Mouse (Mus musculus): ENCODE results near the gene Capn1. TPM values are rescaled to one million over a fixed set of nuclear protein-coding genes. Genes with fewer than 3 reads are reported as not detected.

Capn1 gene
- polyA plus RNA-seq, 1 experiment, result 129 TPM

DNA sequence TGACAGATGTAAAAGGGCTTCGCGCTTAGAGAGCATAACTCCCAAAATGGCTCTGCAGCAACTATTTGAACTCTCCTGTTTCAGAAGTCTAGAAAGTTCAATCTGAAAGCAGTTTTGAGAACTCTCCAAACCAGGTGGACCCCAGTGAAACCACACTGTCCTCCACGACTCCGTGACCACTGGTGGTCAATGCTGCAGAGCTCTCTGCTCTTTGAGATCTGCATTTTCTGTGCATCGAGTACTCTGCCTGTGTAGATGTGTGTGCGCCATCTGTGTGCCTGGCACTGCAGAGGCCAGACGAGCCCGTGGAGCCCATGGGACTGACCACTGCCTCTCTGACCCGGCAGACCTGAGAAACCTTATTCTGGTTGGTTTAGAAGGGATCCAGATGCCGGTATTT is 60.8 kb downstream of the Capn1 start:
- H3K4me1 ChIP-seq (ENCODE audit: control insufficient read depth, insufficient read depth, insufficient read length, low read length), result peaks cover 31% of the 10 kb centered on the region
- no peak overlapping the region for H3K4me3 ChIP-seq (ENCODE audit: low read depth, low read length)
- WGBS, result 80% methylated on average over 10 of the region's 10 CpGs
- no peaks in the 10 kb centered on the region for H3K27me3 ChIP-seq (ENCODE audit: control insufficient read depth, insufficient read depth, low read length)
- peak overlapping the region; percentile 61 for H3K27ac ChIP-seq (ENCODE audit: insufficient read depth, low read depth, low read length)
- TF ChIP-seq POLR2A (IDR thresholded peaks at IDR 0.05; ENCODE audit: low read depth, low read length), result no peak
- no peak for TF ChIP-seq CTCF (IDR thresholded peaks at IDR 0.05; ENCODE audit: extremely low read depth, insufficient read length, insufficient replicate concordance, low read depth, low read length)
- peaks cover 11% of the 10 kb centered on the region for H3K36me3 ChIP-seq (ENCODE audit: control insufficient read depth, insufficient read depth, low read length)

DNA sequence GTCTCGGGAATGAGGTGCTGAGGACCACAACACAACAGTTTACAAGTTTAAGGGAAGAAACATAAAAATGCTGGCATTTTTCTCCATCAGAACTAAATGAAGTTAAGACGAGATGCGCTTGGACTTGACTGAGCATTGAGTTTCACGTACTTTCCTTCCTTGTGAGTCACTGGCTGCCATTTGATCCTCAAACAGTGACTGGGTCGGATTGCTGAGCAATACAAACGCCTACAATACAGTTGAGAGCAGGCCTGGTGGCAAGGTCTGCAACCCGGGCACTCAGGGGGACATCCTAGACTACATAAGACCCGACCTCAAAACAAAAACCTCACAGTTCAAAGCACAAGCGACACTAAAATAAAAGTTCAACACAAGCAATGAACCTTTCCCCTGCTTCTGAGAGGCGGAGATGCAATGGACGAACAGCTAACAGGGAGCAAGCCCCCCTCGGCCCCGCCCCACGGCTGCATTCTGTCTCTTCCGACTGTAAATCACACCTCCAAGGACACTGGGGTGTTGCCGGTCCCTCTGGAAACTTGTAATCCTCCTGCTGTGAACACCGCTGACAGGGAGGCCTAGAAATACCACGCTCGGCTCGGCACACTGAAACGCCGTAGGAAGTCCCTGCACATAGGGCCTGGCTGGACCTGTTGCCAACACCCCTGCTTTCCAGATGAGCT is 61.5 kb downstream of the Capn1 start:
- WGBS, result 91% methylated on average over 22 of the region's 22 CpGs

DNA sequence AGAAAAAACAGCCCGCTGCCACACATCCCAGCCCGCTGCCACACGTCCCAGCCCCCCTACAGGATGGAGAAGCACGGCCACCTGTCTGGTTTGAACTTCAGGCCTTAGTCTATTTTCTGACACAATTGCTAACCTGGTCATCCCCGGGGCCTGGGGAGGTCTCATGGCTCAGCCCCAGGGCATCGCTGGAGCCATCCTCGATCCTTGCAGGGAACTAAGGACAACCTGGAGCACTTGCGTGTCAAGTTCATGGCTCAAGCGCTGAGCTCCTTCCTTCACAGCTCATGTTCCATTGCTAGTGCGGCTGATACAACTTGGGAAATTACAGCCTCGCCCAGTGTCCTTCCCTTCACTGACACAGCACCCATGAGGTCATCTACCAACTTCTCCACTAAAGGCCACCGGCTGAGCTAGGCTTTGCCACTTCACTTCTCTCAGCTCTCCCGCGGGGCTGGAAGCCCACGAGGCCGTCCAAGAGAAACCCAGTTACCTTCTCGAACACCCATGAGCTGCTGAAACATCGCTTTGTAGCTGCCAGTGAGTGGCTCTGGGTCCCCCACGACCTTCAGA is 62.4 kb downstream of the Capn1 start:
- Histone ChIP-seq H3K36me3 (ENCODE audit: control insufficient read depth, insufficient read depth, low read length) (peaks cover 12% of the 10 kb centered on the region), H3K4me3 (ENCODE audit: low read depth, low read length) (no peak overlapping the region), H3K27me3 (ENCODE audit: control insufficient read depth, insufficient read depth, low read length) (no peaks in the 10 kb centered on the region), H3K4me1 (ENCODE audit: control insufficient read depth, insufficient read depth, insufficient read length, low read length) (peaks cover 31% of the 10 kb centered on the region), H3K27ac (ENCODE audit: insufficient read depth, low read depth, low read length) (peak overlapping the region; percentile 92)
- TF ChIP-seq POLR2A (IDR thresholded peaks at IDR 0.05; ENCODE audit: low read depth, low read length) (no peak), CTCF (IDR thresholded peaks at IDR 0.05; ENCODE audit: extremely low read depth, insufficient read length, insufficient replicate concordance, low read depth, low read length) (no peak)
- WGBS, result 93% methylated on average over 19 of the region's 19 CpGs

More for the DNA sequence above, 61.5 kb downstream of the Capn1 start:
- Histone ChIP-seq H3K4me1 (ENCODE audit: control insufficient read depth, insufficient read depth, insufficient read length, low read length) (peaks cover 31% of the 10 kb centered on the region), H3K27ac (ENCODE audit: insufficient read depth, low read depth, low read length) (no peak overlapping the region), H3K27me3 (ENCODE audit: control insufficient read depth, insufficient read depth, low read length) (no peaks in the 10 kb centered on the region), H3K4me3 (ENCODE audit: low read depth, low read length) (no peak overlapping the region), H3K36me3 (ENCODE audit: control insufficient read depth, insufficient read depth, low read length) (peaks cover 12% of the 10 kb centered on the region)
- TF ChIP-seq POLR2A (IDR thresholded peaks at IDR 0.05; ENCODE audit: low read depth, low read length) (no peak), CTCF (IDR thresholded peaks at IDR 0.05; ENCODE audit: extremely low read depth, insufficient read length, insufficient replicate concordance, low read depth, low read length) (no peak)

DNA sequence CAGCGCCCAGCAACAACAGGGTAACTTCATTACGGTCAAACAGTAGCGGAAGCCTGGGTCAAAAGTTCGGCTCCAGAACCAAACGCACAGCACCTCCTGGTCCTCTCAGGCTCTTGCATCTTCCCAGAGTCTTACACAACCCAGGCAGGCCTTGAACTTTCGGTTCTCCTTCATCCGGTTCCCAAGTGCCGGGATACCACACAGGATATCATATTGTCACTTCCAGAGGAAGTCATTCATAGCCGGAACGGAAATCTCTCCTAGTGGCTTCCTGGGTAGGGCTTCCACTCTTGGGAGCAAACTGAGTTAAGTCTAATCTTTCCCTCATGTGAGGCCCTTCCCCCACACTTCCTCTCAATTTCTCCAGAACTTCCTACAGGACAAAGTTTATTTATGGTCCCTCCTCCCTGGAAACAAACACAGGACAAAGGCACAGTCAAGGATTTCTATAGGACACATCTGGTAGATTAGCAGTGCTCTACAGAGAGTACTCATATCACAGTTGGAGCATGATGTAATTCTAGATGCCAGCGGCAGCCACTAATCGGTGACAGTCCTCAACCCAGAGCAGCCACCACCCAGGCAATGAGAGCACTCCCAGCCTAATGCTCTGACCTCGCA is 63.5 kb downstream of the Capn1 start:
- Histone ChIP-seq H3K4me1 (ENCODE audit: control insufficient read depth, insufficient read depth, insufficient read length, low read length) (peaks cover 31% of the 10 kb centered on the region), H3K27me3 (ENCODE audit: control insufficient read depth, insufficient read depth, low read length) (no peaks in the 10 kb centered on the region), H3K4me3 (ENCODE audit: low read depth, low read length) (peak overlapping the region; percentile 10), H3K36me3 (ENCODE audit: control insufficient read depth, insufficient read depth, low read length) (peaks cover 15% of the 10 kb centered on the region), H3K27ac (ENCODE audit: insufficient read depth, low read depth, low read length) (peak overlapping the region; percentile 92)
- TF ChIP-seq POLR2A (IDR thresholded peaks at IDR 0.05; ENCODE audit: low read depth, low read length) (no peak), CTCF (IDR thresholded peaks at IDR 0.05; ENCODE audit: extremely low read depth, insufficient read length, insufficient replicate concordance, low read depth, low read length) (no peak)
- WGBS, result 60% methylated on average over 13 of the region's 13 CpGs

DNA sequence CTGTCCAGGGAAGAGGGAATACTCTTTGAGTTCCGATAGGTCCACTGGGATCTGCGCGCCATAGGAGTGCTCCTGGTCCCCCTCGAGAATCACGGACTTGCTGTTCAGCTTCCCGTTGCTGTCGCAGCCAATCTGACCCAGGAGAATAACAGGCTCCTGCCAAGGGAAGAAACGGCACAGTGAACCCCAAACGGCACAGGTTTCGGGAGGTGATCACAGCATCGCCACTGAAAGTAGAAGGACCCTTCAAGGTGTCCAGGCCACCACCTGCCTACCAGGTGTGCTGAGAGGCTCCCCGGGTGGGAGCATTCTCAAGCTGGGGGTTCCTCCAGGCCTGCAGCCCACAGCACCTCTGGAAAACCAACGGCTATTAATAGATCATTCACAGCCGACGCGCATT is 64.1 kb downstream of the Capn1 start:
- WGBS, result 88% methylated on average over 16 of the region's 16 CpGs
- Histone ChIP-seq H3K27ac (ENCODE audit: insufficient read depth, low read depth, low read length) (peak overlapping the region; percentile 66), H3K36me3 (ENCODE audit: control insufficient read depth, insufficient read depth, low read length) (peaks cover 17% of the 10 kb centered on the region), H3K27me3 (ENCODE audit: control insufficient read depth, insufficient read depth, low read length) (no peaks in the 10 kb centered on the region), H3K4me1 (ENCODE audit: control insufficient read depth, insufficient read depth, insufficient read length, low read length) (peaks cover 32% of the 10 kb centered on the region), H3K4me3 (ENCODE audit: low read depth, low read length) (peak overlapping the region; percentile 10)
- TF ChIP-seq CTCF (IDR thresholded peaks at IDR 0.05; ENCODE audit: extremely low read depth, insufficient read length, insufficient replicate concordance, low read depth, low read length) (no peak), POLR2A (IDR thresholded peaks at IDR 0.05; ENCODE audit: low read depth, low read length) (no peak)

DNA sequence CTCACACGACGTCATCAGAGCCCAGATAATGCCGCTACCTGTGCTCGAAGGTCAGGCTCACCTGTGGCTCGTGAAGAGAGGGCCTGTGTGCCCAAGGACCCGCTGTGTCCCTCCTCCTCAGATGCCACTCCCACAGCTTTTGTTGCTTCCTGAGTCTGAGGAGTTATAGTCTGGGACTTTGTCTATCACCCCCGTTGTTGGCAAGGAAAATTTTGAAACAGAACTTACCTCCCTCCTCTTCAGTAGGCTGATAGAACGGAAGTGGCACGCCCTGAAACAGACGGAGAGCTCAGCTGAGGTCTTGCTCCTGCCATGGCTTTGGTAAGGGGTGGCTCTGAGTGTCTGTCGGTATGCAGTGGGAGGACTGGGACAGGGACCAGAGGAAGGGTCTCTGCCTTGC is 65.5 kb downstream of the Capn1 start:
- Histone ChIP-seq H3K27me3 (ENCODE audit: control insufficient read depth, insufficient read depth, low read length) (no peaks in the 10 kb centered on the region), H3K4me1 (ENCODE audit: control insufficient read depth, insufficient read depth, insufficient read length, low read length) (peaks cover 41% of the 10 kb centered on the region), H3K27ac (ENCODE audit: insufficient read depth, low read depth, low read length) (no peak overlapping the region), H3K4me3 (ENCODE audit: low read depth, low read length) (no peak overlapping the region), H3K36me3 (ENCODE audit: control insufficient read depth, insufficient read depth, low read length) (peaks cover 19% of the 10 kb centered on the region)
- WGBS, result 81% methylated on average over 11 of the region's 11 CpGs
- TF ChIP-seq CTCF (IDR thresholded peaks at IDR 0.05; ENCODE audit: extremely low read depth, insufficient read length, insufficient replicate concordance, low read depth, low read length) (no peak), POLR2A (IDR thresholded peaks at IDR 0.05; ENCODE audit: low read depth, low read length) (no peak)

DNA sequence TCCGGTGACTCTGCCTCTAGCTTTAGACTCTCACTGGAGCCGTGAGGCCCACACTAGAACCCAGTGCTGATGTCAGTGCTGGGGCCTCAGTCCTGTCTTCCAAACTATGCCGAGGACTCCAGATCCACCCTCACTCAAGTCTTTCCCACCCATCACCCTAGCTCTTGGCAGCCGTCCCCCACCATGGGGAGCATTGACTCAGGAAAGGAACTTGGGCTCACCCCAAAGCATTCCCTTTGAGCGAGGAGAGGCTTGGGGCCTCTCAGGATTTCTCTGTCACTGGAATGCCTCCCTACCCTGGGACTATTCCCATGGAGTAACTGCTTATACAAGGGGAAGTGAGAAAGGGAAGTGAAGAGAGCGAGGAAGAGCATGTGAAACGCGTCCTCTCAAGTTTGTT is 69.8 kb downstream of the Capn1 start:
- TF ChIP-seq CTCF (IDR thresholded peaks at IDR 0.05; ENCODE audit: extremely low read depth, insufficient read length, insufficient replicate concordance, low read depth, low read length), result no peak
- peaks cover 21% of the 10 kb centered on the region for H3K4me1 ChIP-seq (ENCODE audit: control insufficient read depth, insufficient read depth, insufficient read length, low read length)
- no peak overlapping the region for H3K4me3 ChIP-seq (ENCODE audit: low read depth, low read length)
- H3K36me3 ChIP-seq (ENCODE audit: control insufficient read depth, insufficient read depth, low read length), result peaks cover 27% of the 10 kb centered on the region
- no peaks in the 10 kb centered on the region for H3K27me3 ChIP-seq (ENCODE audit: control insufficient read depth, insufficient read depth, low read length)
- H3K27ac ChIP-seq (ENCODE audit: insufficient read depth, low read depth, low read length), result peak overlapping the region; percentile 91
- WGBS, result 60% methylated on average over 8 of the region's 8 CpGs

Data from small intestine, adult 2 months (tissue).